Mouse (Mus musculus): ENCODE results near the gene Hist1h2ae. TPM values are rescaled to one million over a fixed set of nuclear protein-coding genes. Genes with fewer than 3 reads are reported as not detected.
"Not testable (repeated sequence)": the region's sequence is repeated elsewhere in the genome, so short reads cannot be mapped to it uniquely, and the experiment has no call there.

Gene Hist1h2ae
- total RNA-seq, 1 experiment from 2014 or later, result 401 TPM

- peak; percentile 9; the same call in 1 of the 2 replicates for ATAC-seq (replicated peaks; ENCODE audit: low read depth, poor library complexity, severe bottlenecking)
These were observed 14.0 kb upstream of the Hist1h2ae start for GRCm38 (mm10) chr13:23585029-23585441.

GRCm38 (mm10) chr13:23584331-23584730 is 13.3 kb upstream of the Hist1h2ae start:
- ATAC-seq (replicated peaks; ENCODE audit: low read depth, poor library complexity, severe bottlenecking), result no peak

GRCm38 (mm10) chr13:23583387-23584068 is 12.5 kb upstream of the Hist1h2ae start:
- ATAC-seq (replicated peaks; ENCODE audit: low read depth, poor library complexity, severe bottlenecking), result no peak

- ATAC-seq (replicated peaks; ENCODE audit: low read depth, poor library complexity, severe bottlenecking), result peak; percentile 4; the same call in 1 of the 2 replicates
These were observed 11.4 kb upstream of the Hist1h2ae start for GRCm38 (mm10) chr13:23582219-23583056.

GRCm38 (mm10) chr13:23581408-23582218 is 10.6 kb upstream of the Hist1h2ae start, which contains the start of gene Hist1h4d:
Hist1h4d (plus strand) TSS chr13:23581598.
- ATAC-seq (replicated peaks; ENCODE audit: low read depth, poor library complexity, severe bottlenecking), result peak; percentile 70

GRCm38 (mm10) chr13:23577835-23578234 is 6.8 kb upstream of the Hist1h2ae start:
- ATAC-seq (replicated peaks; ENCODE audit: low read depth, poor library complexity, severe bottlenecking), result no peak

GRCm38 (mm10) chr13:23576906-23577639 is 6.1 kb upstream of the Hist1h2ae start:
- ATAC-seq (replicated peaks; ENCODE audit: low read depth, poor library complexity, severe bottlenecking), result no peak

GRCm38 (mm10) chr13:23576351-23576881 is 5.4 kb upstream of the Hist1h2ae start:
- no peak for ATAC-seq (replicated peaks; ENCODE audit: low read depth, poor library complexity, severe bottlenecking)

GRCm38 (mm10) chr13:23575864-23576313 is 4.9 kb upstream of the Hist1h2ae start:
- not testable (repeated sequence) for ATAC-seq (replicated peaks; ENCODE audit: low read depth, poor library complexity, severe bottlenecking)

GRCm38 (mm10) chr13:23575271-23575851 is 4.3 kb upstream of the Hist1h2ae start, which contains the start of gene Hist1h3d:
Hist1h3d (plus strand) TSS chr13:23575763.
- ATAC-seq (replicated peaks; ENCODE audit: low read depth, poor library complexity, severe bottlenecking), result peak; percentile 42

- not testable (repeated sequence) for ATAC-seq (replicated peaks; ENCODE audit: low read depth, poor library complexity, severe bottlenecking)
These were observed 3.6 kb upstream of the Hist1h2ae start for GRCm38 (mm10) chr13:23574546-23575170.

GRCm38 (mm10) chr13:23573898-23574524 is 3.0 kb upstream of the Hist1h2ae start, which contains the start of the genes Hist1h2bf and Hist1h2ad:
Hist1h2bf (minus strand) TSS chr13:23574196.
Hist1h2ad (plus strand) TSS chr13:23574381.
- peak; percentile 70 for ATAC-seq (replicated peaks; ENCODE audit: low read depth, poor library complexity, severe bottlenecking)

GRCm38 (mm10) chr13:23573034-23573897 is 2.2 kb upstream of the Hist1h2ae start:
- ATAC-seq (replicated peaks; ENCODE audit: low read depth, poor library complexity, severe bottlenecking), result not testable (repeated sequence)

- no peak for ATAC-seq (replicated peaks; ENCODE audit: low read depth, poor library complexity, severe bottlenecking)
These were observed 1.4 kb upstream of the Hist1h2ae start for GRCm38 (mm10) chr13:23572218-23573033.

- peak; percentile 9; the same call in 1 of the 2 replicates for ATAC-seq (replicated peaks; ENCODE audit: low read depth, poor library complexity, severe bottlenecking)
These were observed 641 bp upstream of the Hist1h2ae start for GRCm38 (mm10) chr13:23571504-23572217.
